Mouse (Mus musculus) spleen, adult 2 months (tissue): ENCODE measurements around the gene Prkce. TPM values are rescaled to one million over a fixed set of nuclear protein-coding genes. Genes with fewer than 3 reads are reported as not detected.

Experiments
- DNase-seq, 2 experiments: peaks; one replicate each; pipeline versions ENCODE4 v3.0.0 to v3.0.0-alpha.2; 2012 to 2021; ENCODE audit warnings: low spot score in 2 of 2, low read depth in 1 of 2
- H3K27ac ChIP-seq: fragments of 200-500 bp; 2 replicates; pipeline ENCODE4 v1.5.1; 2012; ENCODE audit warnings: low read length, inconsistent platforms; ENCODE audit not compliant: insufficient read depth
- H3K27me3 ChIP-seq: fragments of 200-500 bp; 2 replicates; pipeline ENCODE4 v1.6.1; 2012; ENCODE audit warnings: mild to moderate bottlenecking, moderate library complexity, low read length, inconsistent platforms; ENCODE audit not compliant: control insufficient read depth, insufficient read depth
- H3K36me3 ChIP-seq: fragments of 200-500 bp; 2 replicates; pipeline ENCODE4 v1.6.1; 2012; ENCODE audit warnings: mild to moderate bottlenecking, low read length, inconsistent platforms; ENCODE audit not compliant: control insufficient read depth, insufficient read depth
- H3K4me1 ChIP-seq: fragments of 200-500 bp; 2 replicates; pipeline ENCODE4 v1.6.1; 2011; ENCODE audit warnings: inconsistent platforms; ENCODE audit not compliant: control insufficient read depth, insufficient read depth, insufficient read length
- H3K4me3 ChIP-seq: fragments of 200-500 bp; 2 replicates; pipeline ENCODE4 v1.5.1; 2011; ENCODE audit warnings: mild to moderate bottlenecking, inconsistent platforms; ENCODE audit not compliant: insufficient read depth, insufficient read length; ENCODE audit errors: extremely low read depth
- CTCF ChIP-seq: fragments of 200-500 bp; IDR thresholded peaks from 2 replicates; pipeline ENCODE4 v1.5.1; 2011; ENCODE audit warnings: mild to moderate bottlenecking, inconsistent platforms; ENCODE audit not compliant: insufficient read depth, insufficient read length, insufficient replicate concordance; ENCODE audit errors: extremely low read depth
- POLR2A ChIP-seq: fragments of 200-500 bp; IDR thresholded peaks from 2 replicates; pipeline ENCODE4 v1.6.1; 2011; ENCODE audit warnings: low read depth, low read length, inconsistent platforms
- WGBS: fragments of 180-500 bp; shearing (Covaris S2); methylation state at CpG from one replicate; pipeline ENCODE4 v1.1.7; 2018; 5-methylcytosine and 5-hydroxymethylcytosine counted together
- polyA plus RNA-seq: library from polyadenylated mRNA; depleted of rRNA; stranded (reverse); fragments of >200 nt; gene quantifications from 2 replicates; pipeline ENCODE4 v1.2.3, GENCODE M21; 2012; rRNA removed

The Prkce gene
- polyA plus RNA-seq, 1 experiment: 4.8 TPM

DNA sequence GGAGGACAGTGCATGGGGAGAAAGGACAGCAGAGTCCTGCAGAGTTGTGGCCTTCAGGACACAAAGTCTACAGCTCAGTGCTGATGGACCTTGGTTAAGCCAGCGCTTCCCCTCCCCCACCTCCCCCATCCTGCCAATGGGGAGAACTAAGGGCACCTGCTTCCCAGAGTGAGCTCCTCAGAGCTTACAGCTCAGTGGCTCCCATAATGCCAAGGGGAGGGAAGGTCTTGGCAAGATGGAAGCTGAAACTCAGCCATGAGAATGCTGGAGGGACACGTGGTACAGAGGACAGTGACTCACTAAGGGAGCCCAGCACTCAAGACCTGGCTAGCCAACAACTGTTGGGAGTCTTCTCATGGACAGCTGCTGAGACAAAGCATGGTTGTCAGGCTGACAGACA lies 530.2 kb downstream of the Prkce start:
- Histone ChIP-seq H3K36me3 (no peaks in the 10 kb centered on the region), H3K27me3 (no peaks in the 10 kb centered on the region), H3K4me3 (no peak overlapping the region), H3K4me1 (no peaks in the 10 kb centered on the region), H3K27ac (no peak overlapping the region)
- DNase-seq: no peak
- TF ChIP-seq POLR2A (no peak), CTCF (no peak)
- WGBS: 84% methylated on average over 2 of the region's 2 CpGs

- Histone ChIP-seq H3K36me3 (no peaks in the 10 kb centered on the region), H3K27me3 (no peaks in the 10 kb centered on the region), H3K27ac (no peak overlapping the region), H3K4me3 (no peak overlapping the region), H3K4me1 (no peaks in the 10 kb centered on the region)
- TF ChIP-seq POLR2A (no peak), CTCF (no peak)
- no peak for DNase-seq
- WGBS: 48% methylated on average over 4 of the region's 4 CpGs
Measured at GRCm38 (mm10) chr17:86703336-86703735, 535.8 kb downstream of the Prkce start.

DNA sequence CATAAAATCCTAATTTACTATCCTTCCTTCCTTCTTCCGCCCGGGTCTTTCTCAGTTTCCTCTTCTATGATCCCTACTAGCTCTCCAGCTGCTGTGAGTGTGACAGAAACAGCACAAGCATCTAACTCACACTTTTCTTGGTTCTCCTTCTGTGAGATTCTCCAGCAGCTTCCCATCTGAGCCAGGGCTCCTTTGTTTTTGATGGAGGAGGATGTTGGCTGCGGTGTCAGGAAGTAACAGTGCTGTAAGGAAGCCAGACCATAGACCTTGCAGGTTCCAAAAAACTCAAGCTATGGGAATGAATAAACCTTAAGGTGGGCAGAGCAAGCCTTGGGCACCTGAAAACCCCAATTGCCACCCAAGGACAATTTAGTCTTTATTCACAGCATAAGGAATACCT lies 537.7 kb downstream of the Prkce start:
- no peak for DNase-seq
- 67% methylated on average over 3 of the region's 3 CpGs for WGBS
- no peak for TF ChIP-seq CTCF
- no peak overlapping the region for H3K27ac ChIP-seq
- H3K4me1 ChIP-seq: no peaks in the 10 kb centered on the region; the same call in 1 of the 2 replicates
- H3K36me3 ChIP-seq: no peaks in the 10 kb centered on the region
- H3K4me3 ChIP-seq: no peak overlapping the region
- no peaks in the 10 kb centered on the region for H3K27me3 ChIP-seq

GRCm38 (mm10) chr17:86706467-86706866 lies 538.9 kb downstream of the Prkce start:
- H3K4me1 ChIP-seq: no peaks in the 10 kb centered on the region; the same call in 1 of the 2 replicates
- H3K4me3 ChIP-seq: no peak overlapping the region
- TF ChIP-seq POLR2A (no peak), CTCF (no peak)
- no peak overlapping the region for H3K27ac ChIP-seq
- no peak for DNase-seq
- H3K27me3 ChIP-seq: no peaks in the 10 kb centered on the region
- no peaks in the 10 kb centered on the region for H3K36me3 ChIP-seq
- WGBS: 59% methylated on average over 1 of the region's 1 CpGs

Other genes with a start within 250 kb of the Prkce start
- gene Srbd1, start 22.6 kb upstream of the Prkce start, polyA plus RNA-seq: 1.7 and 2.2 TPM in 2 replicates